Mouse (Mus musculus): Measurements from ENCODE around the gene Rnf114. TPM values are rescaled to one million over a fixed set of nuclear protein-coding genes. Genes with fewer than 3 reads are reported as not detected.
A peak's percentile ranks its signal among the peaks of the same experiment; 100 is the strongest.

Rnf114 gene
- polyA plus RNA-seq, 1 experiment: 116 TPM

GRCm38 (mm10) chr2:167463802-167464201 lies 28.6 kb upstream of the Rnf114 start:
- H3K27ac ChIP-seq (ENCODE audit: insufficient read depth, low read depth, low read length): peak overlapping the region; percentile 36; the same call in 1 of the 2 replicates
- TF ChIP-seq POLR2A (IDR thresholded peaks at IDR 0.05; ENCODE audit: low read depth, low read length) (no peak), CTCF (IDR thresholded peaks at IDR 0.05; ENCODE audit: extremely low read depth, insufficient read length, insufficient replicate concordance, low read depth, low read length) (no peak)
- 39% methylated on average over 5 of the region's 5 CpGs for WGBS
- no peaks in the 10 kb centered on the region for H3K27me3 ChIP-seq (ENCODE audit: control insufficient read depth, insufficient read depth, low read length)
- no peak overlapping the region for H3K4me3 ChIP-seq (ENCODE audit: low read depth, low read length)
- H3K36me3 ChIP-seq (ENCODE audit: control insufficient read depth, insufficient read depth, low read length): peaks cover 21% of the 10 kb centered on the region
- peaks cover 8% of the 10 kb centered on the region for H3K4me1 ChIP-seq (ENCODE audit: control insufficient read depth, insufficient read depth, insufficient read length, low read length)

DNA sequence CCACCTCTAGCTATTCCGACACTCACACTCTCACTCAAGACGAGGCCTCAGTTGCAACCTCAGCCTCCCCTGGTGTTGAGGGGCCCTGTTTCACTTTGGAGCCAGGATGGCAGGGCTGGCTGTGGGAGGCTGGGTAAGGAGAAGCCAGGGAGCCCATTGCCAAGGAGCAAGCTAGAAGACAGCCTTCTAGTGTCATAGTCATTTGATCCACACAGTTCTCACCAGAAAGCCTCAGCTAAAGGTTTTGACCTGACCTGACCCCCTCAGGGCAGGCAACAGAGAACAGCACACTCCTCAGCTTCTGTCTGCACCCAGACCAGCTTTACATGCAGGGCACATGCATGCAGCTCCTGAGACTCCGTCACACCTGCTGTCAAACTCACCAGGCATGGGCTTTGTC lies 26.5 kb upstream of the Rnf114 start:
- Histone ChIP-seq H3K27ac (ENCODE audit: insufficient read depth, low read depth, low read length) (no peak overlapping the region), H3K4me1 (ENCODE audit: control insufficient read depth, insufficient read depth, insufficient read length, low read length) (peaks cover 11% of the 10 kb centered on the region), H3K4me3 (ENCODE audit: low read depth, low read length) (no peak overlapping the region), H3K27me3 (ENCODE audit: control insufficient read depth, insufficient read depth, low read length) (no peaks in the 10 kb centered on the region), H3K36me3 (ENCODE audit: control insufficient read depth, insufficient read depth, low read length) (peaks cover 26% of the 10 kb centered on the region)
- TF ChIP-seq POLR2A (IDR thresholded peaks at IDR 0.05; ENCODE audit: low read depth, low read length) (no peak), CTCF (IDR thresholded peaks at IDR 0.05; ENCODE audit: extremely low read depth, insufficient read length, insufficient replicate concordance, low read depth, low read length) (no peak)
- WGBS: 93% methylated on average over 3 of the region's 3 CpGs

DNA sequence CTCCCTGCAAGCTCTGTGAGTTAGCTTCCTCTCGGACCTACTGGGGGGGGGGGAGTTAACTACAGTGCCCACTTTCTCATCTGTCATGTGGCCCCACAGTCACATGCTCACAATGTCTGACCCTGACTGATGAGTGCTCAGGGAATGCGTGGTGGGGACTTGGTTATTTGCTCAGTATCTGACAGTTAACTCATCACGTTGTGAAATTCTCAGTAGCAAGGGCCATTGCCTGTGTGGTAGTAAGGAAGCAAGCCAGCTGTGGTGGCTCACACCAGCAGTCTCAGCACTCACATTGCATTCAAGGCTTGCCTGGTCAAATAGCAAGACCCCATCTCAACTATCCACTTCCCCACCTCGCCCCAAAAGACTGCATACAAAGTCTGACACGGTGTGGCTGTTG lies 25.2 kb upstream of the Rnf114 start:
- H3K36me3 ChIP-seq (ENCODE audit: control insufficient read depth, insufficient read depth, low read length): peaks cover 32% of the 10 kb centered on the region
- 78% methylated on average over 5 of the region's 5 CpGs for WGBS

DNA sequence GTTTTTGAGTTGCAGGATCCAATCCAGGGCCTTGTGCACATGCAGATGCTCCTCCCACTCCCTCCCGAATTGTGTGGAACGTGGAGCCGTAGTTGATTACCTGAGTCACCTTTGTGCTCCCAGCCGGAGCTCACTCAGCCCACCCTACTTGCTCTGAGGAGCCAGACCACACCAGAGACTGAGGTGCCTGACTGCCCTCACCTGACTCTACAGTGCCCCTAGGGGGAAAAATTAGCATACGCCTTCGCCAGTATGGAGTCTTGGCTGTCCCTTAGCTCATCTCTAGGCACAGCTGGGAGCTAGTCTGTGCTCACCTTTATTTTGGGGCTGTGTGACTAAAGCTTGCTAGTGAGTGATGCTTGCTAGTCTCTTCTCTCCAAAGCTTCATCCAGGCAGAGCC lies 24.0 kb upstream of the Rnf114 start:
- Histone ChIP-seq H3K36me3 (ENCODE audit: control insufficient read depth, insufficient read depth, low read length) (peaks cover 42% of the 10 kb centered on the region), H3K27me3 (ENCODE audit: control insufficient read depth, insufficient read depth, low read length) (no peaks in the 10 kb centered on the region), H3K4me1 (ENCODE audit: control insufficient read depth, insufficient read depth, insufficient read length, low read length) (peaks cover 18% of the 10 kb centered on the region), H3K4me3 (ENCODE audit: low read depth, low read length) (no peak overlapping the region), H3K27ac (ENCODE audit: insufficient read depth, low read depth, low read length) (no peak overlapping the region)
- TF ChIP-seq CTCF (IDR thresholded peaks at IDR 0.05; ENCODE audit: extremely low read depth, insufficient read length, insufficient replicate concordance, low read depth, low read length) (no peak), POLR2A (IDR thresholded peaks at IDR 0.05; ENCODE audit: low read depth, low read length) (no peak)
- 93% methylated on average over 6 of the region's 6 CpGs for WGBS

More for the DNA sequence above, 25.2 kb upstream of the Rnf114 start:
- Histone ChIP-seq H3K27ac (ENCODE audit: insufficient read depth, low read depth, low read length) (no peak overlapping the region), H3K27me3 (ENCODE audit: control insufficient read depth, insufficient read depth, low read length) (no peaks in the 10 kb centered on the region), H3K4me1 (ENCODE audit: control insufficient read depth, insufficient read depth, insufficient read length, low read length) (peaks cover 21% of the 10 kb centered on the region), H3K4me3 (ENCODE audit: low read depth, low read length) (no peak overlapping the region)
- TF ChIP-seq CTCF (IDR thresholded peaks at IDR 0.05; ENCODE audit: extremely low read depth, insufficient read length, insufficient replicate concordance, low read depth, low read length): no peak
- TF ChIP-seq POLR2A (IDR thresholded peaks at IDR 0.05; ENCODE audit: low read depth, low read length): no peak

- whole genome bisulfite sequencing: 68% methylated on average over 3 of the region's 3 CpGs
Measured at GRCm38 (mm10) chr2:167470611-167471010, 21.8 kb upstream of the Rnf114 start.

GRCm38 (mm10) chr2:167471585-167471984 lies 20.9 kb upstream of the Rnf114 start:
- H3K36me3 ChIP-seq (ENCODE audit: control insufficient read depth, insufficient read depth, low read length): peaks cover 53% of the 10 kb centered on the region
- 36% methylated on average over 6 of the region's 6 CpGs for WGBS

More at GRCm38 (mm10) chr2:167470611-167471010, 21.8 kb upstream of the Rnf114 start:
- Histone ChIP-seq H3K27ac (ENCODE audit: insufficient read depth, low read depth, low read length) (no peak overlapping the region), H3K4me1 (ENCODE audit: control insufficient read depth, insufficient read depth, insufficient read length, low read length) (peaks cover 14% of the 10 kb centered on the region), H3K27me3 (ENCODE audit: control insufficient read depth, insufficient read depth, low read length) (no peaks in the 10 kb centered on the region), H3K36me3 (ENCODE audit: control insufficient read depth, insufficient read depth, low read length) (peaks cover 55% of the 10 kb centered on the region), H3K4me3 (ENCODE audit: low read depth, low read length) (no peak overlapping the region)
- TF ChIP-seq POLR2A (IDR thresholded peaks at IDR 0.05; ENCODE audit: low read depth, low read length) (no peak), CTCF (IDR thresholded peaks at IDR 0.05; ENCODE audit: extremely low read depth, insufficient read length, insufficient replicate concordance, low read depth, low read length) (no peak)

GRCm38 (mm10) chr2:167474218-167474617 lies 18.2 kb upstream of the Rnf114 start:
- H3K27ac ChIP-seq (ENCODE audit: insufficient read depth, low read depth, low read length): no peak overlapping the region
- WGBS: 93% methylated on average over 6 of the region's 6 CpGs
- peaks cover 23% of the 10 kb centered on the region for H3K4me1 ChIP-seq (ENCODE audit: control insufficient read depth, insufficient read depth, insufficient read length, low read length)
- no peaks in the 10 kb centered on the region for H3K27me3 ChIP-seq (ENCODE audit: control insufficient read depth, insufficient read depth, low read length)
- no peak overlapping the region for H3K4me3 ChIP-seq (ENCODE audit: low read depth, low read length)
- no peak for TF ChIP-seq POLR2A (IDR thresholded peaks at IDR 0.05; ENCODE audit: low read depth, low read length)
- peaks cover 51% of the 10 kb centered on the region for H3K36me3 ChIP-seq (ENCODE audit: control insufficient read depth, insufficient read depth, low read length)

More at GRCm38 (mm10) chr2:167471585-167471984, 20.9 kb upstream of the Rnf114 start:
- TF ChIP-seq POLR2A (IDR thresholded peaks at IDR 0.05; ENCODE audit: low read depth, low read length): no peak
- TF ChIP-seq CTCF (IDR thresholded peaks at IDR 0.05; ENCODE audit: extremely low read depth, insufficient read length, insufficient replicate concordance, low read depth, low read length): no peak
- Histone ChIP-seq H3K27me3 (ENCODE audit: control insufficient read depth, insufficient read depth, low read length) (no peaks in the 10 kb centered on the region), H3K27ac (ENCODE audit: insufficient read depth, low read depth, low read length) (peak overlapping the region; percentile 44), H3K4me1 (ENCODE audit: control insufficient read depth, insufficient read depth, insufficient read length, low read length) (peaks cover 14% of the 10 kb centered on the region), H3K4me3 (ENCODE audit: low read depth, low read length) (no peak overlapping the region)
